Mouse (Mus musculus) olfactory bulb, adult 2 months (tissue): Measurements from ENCODE around the gene Zc3h12b. TPM values are rescaled to one million over a fixed set of nuclear protein-coding genes. Genes with fewer than 3 reads are reported as not detected.

Experiments used
- H3K27ac ChIP-seq: fragments of 200-500 bp; 2 replicates; pipeline ENCODE4 v1.5.1; 2012; ENCODE audit warnings: low read depth, low read length; ENCODE audit not compliant: insufficient read depth
- H3K4me1 ChIP-seq: fragments of 200-500 bp; 2 replicates; pipeline ENCODE4 v1.6.1; 2012; ENCODE audit warnings: low read length; ENCODE audit not compliant: control insufficient read depth, insufficient read depth
- H3K4me3 ChIP-seq: fragments of 200-500 bp; 2 replicates; pipeline ENCODE4 v1.5.1; 2012; ENCODE audit warnings: mild to moderate bottlenecking, low read depth, low read length, moderate library complexity; ENCODE audit not compliant: insufficient read depth
- CTCF ChIP-seq: fragments of 200-500 bp; IDR thresholded peaks from 2 replicates; pipeline ENCODE4 v1.5.1; 2012; ENCODE audit warnings: low read depth, mild to moderate bottlenecking, low read length, moderate library complexity; ENCODE audit not compliant: insufficient read depth
- POLR2A ChIP-seq: fragments of 200-500 bp; IDR thresholded peaks from 2 replicates; pipeline ENCODE4 v1.6.1; 2012; ENCODE audit warnings: mild to moderate bottlenecking, low read depth, low read length, moderate library complexity; ENCODE audit not compliant: insufficient read depth
- WGBS: fragments of 180-500 bp; shearing (Covaris S2); methylation state at CpG from one replicate; pipeline ENCODE4 v1.1.7; 2018; 5-methylcytosine and 5-hydroxymethylcytosine counted together
- polyA plus RNA-seq: library from polyadenylated mRNA; stranded (reverse); fragments of >200 nt; gene quantifications from 2 replicates; pipeline ENCODE4 v1.2.4, GENCODE M21; 2012; ENCODE audit warnings: low replicate concordance; ENCODE audit not compliant: missing spikeins, insufficient read depth, insufficient read length

Gene Zc3h12b
- polyA plus RNA-seq, 1 experiment: not detected

GRCm38 (mm10) chrX:95969116-95969515, 257.6 kb downstream of the Zc3h12b start:
- 37% methylated on average over 6 of the region's 6 CpGs for WGBS
- no peak for TF ChIP-seq CTCF
- no peak for TF ChIP-seq POLR2A
- H3K27ac ChIP-seq: no peak overlapping the region

GRCm38 (mm10) chrX:95969936-95970335, 258.5 kb downstream of the Zc3h12b start:
- 79% methylated on average over 9 of the region's 9 CpGs for WGBS
- no peak for TF ChIP-seq POLR2A
- TF ChIP-seq CTCF: no peak
- H3K4me3 ChIP-seq: no peak overlapping the region

More at GRCm38 (mm10) chrX:95969116-95969515, 257.6 kb downstream of the Zc3h12b start:
- H3K4me3 ChIP-seq: no peak overlapping the region
- H3K4me1 ChIP-seq: 0 out of 2 replicates have a peak, but pooled peaks cover 6% of the 10 kb centered on the region

More at GRCm38 (mm10) chrX:95969936-95970335, 258.5 kb downstream of the Zc3h12b start:
- 0 out of 2 replicates have a peak, but pooled peaks cover 6% of the 10 kb centered on the region for H3K4me1 ChIP-seq
- no peak overlapping the region for H3K27ac ChIP-seq

Other genes with a start within 250 kb of the Zc3h12b start
- gene Asb12, start 153.7 kb upstream of the Zc3h12b start, polyA plus RNA-seq: not detected in 2 replicates
- gene Pfn5, start 153.6 kb upstream of the Zc3h12b start, polyA plus RNA-seq: not detected in 2 replicates
- gene Zc4h2, start 53.2 kb upstream of the Zc3h12b start, polyA plus RNA-seq: not detected in 2 replicates
- gene Las1l, start 245.3 kb downstream of the Zc3h12b start, polyA plus RNA-seq: not detected in 2 replicates